Mouse (Mus musculus): ENCODE data around the gene Ap2a2. TPM values are rescaled to one million over a fixed set of nuclear protein-coding genes. Genes with fewer than 3 reads are reported as not detected.

The Ap2a2 gene
- polyA plus RNA-seq, 1 experiment, result 92.7 TPM

- H3K36me3 ChIP-seq (ENCODE audit: control insufficient read depth, insufficient read depth), result peaks cover 69% of the 10 kb centered on the region
- no peak for TF ChIP-seq MYOD1 (IDR thresholded peaks at IDR 0.05; ENCODE audit: control insufficient read depth, insufficient read length, low read depth)
- TF ChIP-seq MYOG (IDR thresholded peaks at IDR 0.05; ENCODE audit: control insufficient read depth, extremely low read depth, insufficient read length), result no peak
- no peak for TF ChIP-seq FOSL1 (IDR thresholded peaks at IDR 0.05; ENCODE audit: insufficient read depth, low read length, poor library complexity, severe bottlenecking)
- TF ChIP-seq MAX (IDR thresholded peaks at IDR 0.05), result no peak
- no peak for TF ChIP-seq CEBPB (IDR thresholded peaks at IDR 0.05; ENCODE audit: low read depth)
- TF ChIP-seq CTCF (IDR thresholded peaks at IDR 0.05; ENCODE audit: control insufficient read depth, insufficient read depth, insufficient read length), result no peak
- no peak for TF ChIP-seq USF1 (IDR thresholded peaks at IDR 0.05; ENCODE audit: low read depth)
Measured at GRCm38 (mm10) chr7:141597563-141597962, 35.6 kb downstream of the Ap2a2 start.

DNA sequence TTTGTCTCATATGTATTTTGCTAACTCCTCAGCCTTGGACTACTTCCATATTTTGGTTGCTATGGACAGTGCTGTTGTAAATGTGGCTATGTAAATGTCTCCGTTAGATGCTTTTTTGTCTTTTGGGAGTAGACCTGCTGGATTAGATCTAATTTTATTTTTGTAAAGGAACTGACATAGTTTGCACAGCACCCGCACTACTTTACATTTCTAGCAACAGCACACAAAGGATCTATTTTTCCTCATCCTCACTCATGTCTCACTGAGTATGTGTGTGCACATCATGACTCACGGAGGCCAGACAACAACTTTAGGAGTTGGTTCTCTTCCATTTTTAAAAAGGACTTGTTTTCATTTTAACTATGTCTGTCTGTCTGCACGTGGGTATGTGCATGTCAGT lies 45.7 kb downstream of the Ap2a2 start:
- no peak overlapping the region for H3ac ChIP-seq (ENCODE audit: control insufficient read depth, insufficient read length, low read depth)
- peaks cover 13% of the 10 kb centered on the region for H3K79me2 ChIP-seq (ENCODE audit: control insufficient read depth, insufficient read depth)
- peaks cover 67% of the 10 kb centered on the region for H3K36me3 ChIP-seq (ENCODE audit: control insufficient read depth, insufficient read depth)
- H3K79me3 ChIP-seq (ENCODE audit: low read depth), result no peaks in the 10 kb centered on the region
- H3K27me3 ChIP-seq (ENCODE audit: control insufficient read depth, insufficient read depth, insufficient read length), result no peaks in the 10 kb centered on the region
- no peak overlapping the region for H3K4me3 ChIP-seq (ENCODE audit: insufficient read depth, poor library complexity, severe bottlenecking)
- TF ChIP-seq FOSL1 (IDR thresholded peaks at IDR 0.05; ENCODE audit: insufficient read depth, low read length, poor library complexity, severe bottlenecking), result no peak
- no peak for TF ChIP-seq USF1 (IDR thresholded peaks at IDR 0.05; ENCODE audit: low read depth)
- no peak for TF ChIP-seq CTCF (IDR thresholded peaks at IDR 0.05; ENCODE audit: control insufficient read depth, insufficient read depth, insufficient read length)
- no peak for TF ChIP-seq MYOD1 (IDR thresholded peaks at IDR 0.05; ENCODE audit: control insufficient read depth, insufficient read length, low read depth)
- no peak for TF ChIP-seq MYOG (IDR thresholded peaks at IDR 0.05; ENCODE audit: control insufficient read depth, extremely low read depth, insufficient read length)
- no peak for TF ChIP-seq MAX (IDR thresholded peaks at IDR 0.05)
- no peak for TF ChIP-seq CEBPB (IDR thresholded peaks at IDR 0.05; ENCODE audit: low read depth)

More at GRCm38 (mm10) chr7:141597563-141597962, 35.6 kb downstream of the Ap2a2 start:
- no peak overlapping the region for H3ac ChIP-seq (ENCODE audit: control insufficient read depth, insufficient read length, low read depth)
- H3K79me3 ChIP-seq (ENCODE audit: low read depth), result peaks cover 20% of the 10 kb centered on the region
- no peaks in the 10 kb centered on the region for H3K27me3 ChIP-seq (ENCODE audit: control insufficient read depth, insufficient read depth, insufficient read length)
- peaks cover 44% of the 10 kb centered on the region for H3K79me2 ChIP-seq (ENCODE audit: control insufficient read depth, insufficient read depth)
- no peak overlapping the region for H3K4me3 ChIP-seq (ENCODE audit: insufficient read depth, poor library complexity, severe bottlenecking)

GRCm38 (mm10) chr7:141609719-141610514 lies 47.9 kb downstream of the Ap2a2 start:
- Histone ChIP-seq H3K79me2 (ENCODE audit: control insufficient read depth, insufficient read depth) (peaks cover 13% of the 10 kb centered on the region), H3K79me3 (ENCODE audit: low read depth) (no peaks in the 10 kb centered on the region), H3K27me3 (ENCODE audit: control insufficient read depth, insufficient read depth, insufficient read length) (no peaks in the 10 kb centered on the region), H3ac (ENCODE audit: control insufficient read depth, insufficient read length, low read depth) (no peak overlapping the region), H3K36me3 (ENCODE audit: control insufficient read depth, insufficient read depth) (peaks cover 72% of the 10 kb centered on the region), H3K4me3 (ENCODE audit: insufficient read depth, poor library complexity, severe bottlenecking) (no peak overlapping the region)
- TF ChIP-seq CTCF (IDR thresholded peaks at IDR 0.05; ENCODE audit: control insufficient read depth, insufficient read depth, insufficient read length), result no peak

- no peak overlapping the region for H3K4me3 ChIP-seq (ENCODE audit: insufficient read depth, poor library complexity, severe bottlenecking)
- no peak for TF ChIP-seq CTCF (IDR thresholded peaks at IDR 0.05; ENCODE audit: control insufficient read depth, insufficient read depth, insufficient read length)
- TF ChIP-seq CEBPB (IDR thresholded peaks at IDR 0.05; ENCODE audit: low read depth), result no peak
- no peak for TF ChIP-seq MYOD1 (IDR thresholded peaks at IDR 0.05; ENCODE audit: control insufficient read depth, insufficient read length, low read depth)
- no peak for TF ChIP-seq MAX (IDR thresholded peaks at IDR 0.05)
- TF ChIP-seq FOSL1 (IDR thresholded peaks at IDR 0.05; ENCODE audit: insufficient read depth, low read length, poor library complexity, severe bottlenecking), result no peak
- TF ChIP-seq MYOG (IDR thresholded peaks at IDR 0.05; ENCODE audit: control insufficient read depth, extremely low read depth, insufficient read length), result no peak
- TF ChIP-seq USF1 (IDR thresholded peaks at IDR 0.05; ENCODE audit: low read depth), result no peak
- H3K79me3 ChIP-seq (ENCODE audit: low read depth), result no peaks in the 10 kb centered on the region
- no peak overlapping the region for H3ac ChIP-seq (ENCODE audit: control insufficient read depth, insufficient read length, low read depth)
- H3K27me3 ChIP-seq (ENCODE audit: control insufficient read depth, insufficient read depth, insufficient read length), result no peaks in the 10 kb centered on the region
- H3K79me2 ChIP-seq (ENCODE audit: control insufficient read depth, insufficient read depth), result peaks cover 13% of the 10 kb centered on the region
- peaks cover 72% of the 10 kb centered on the region for H3K36me3 ChIP-seq (ENCODE audit: control insufficient read depth, insufficient read depth)
Measured at GRCm38 (mm10) chr7:141611711-141612370, 49.9 kb downstream of the Ap2a2 start.

GRCm38 (mm10) chr7:141612371-141612760 lies 50.4 kb downstream of the Ap2a2 start:
- Histone ChIP-seq H3ac (ENCODE audit: control insufficient read depth, insufficient read length, low read depth) (no peak overlapping the region), H3K4me3 (ENCODE audit: insufficient read depth, poor library complexity, severe bottlenecking) (no peak overlapping the region), H3K36me3 (ENCODE audit: control insufficient read depth, insufficient read depth) (peaks cover 69% of the 10 kb centered on the region), H3K27me3 (ENCODE audit: control insufficient read depth, insufficient read depth, insufficient read length) (no peaks in the 10 kb centered on the region), H3K79me3 (ENCODE audit: low read depth) (no peaks in the 10 kb centered on the region), H3K79me2 (ENCODE audit: control insufficient read depth, insufficient read depth) (peaks cover 13% of the 10 kb centered on the region)
- TF ChIP-seq CTCF (IDR thresholded peaks at IDR 0.05; ENCODE audit: control insufficient read depth, insufficient read depth, insufficient read length) (no peak), USF1 (IDR thresholded peaks at IDR 0.05; ENCODE audit: low read depth) (no peak), FOSL1 (IDR thresholded peaks at IDR 0.05; ENCODE audit: insufficient read depth, low read length, poor library complexity, severe bottlenecking) (no peak), MAX (IDR thresholded peaks at IDR 0.05) (no peak), MYOG (IDR thresholded peaks at IDR 0.05; ENCODE audit: control insufficient read depth, extremely low read depth, insufficient read length) (no peak), CEBPB (IDR thresholded peaks at IDR 0.05; ENCODE audit: low read depth) (no peak), MYOD1 (IDR thresholded peaks at IDR 0.05; ENCODE audit: control insufficient read depth, insufficient read length, low read depth) (no peak)

All from C2C12 (cell line).